Mouse (Mus musculus): ENCODE measurements around the gene Wbp4. TPM values are rescaled to one million over a fixed set of nuclear protein-coding genes. Genes with fewer than 3 reads are reported as not detected.
A peak's percentile ranks its signal among the peaks of the same experiment; 100 is the strongest.
"Not testable (repeated sequence)": the region's sequence is repeated elsewhere in the genome, so short reads cannot be mapped to it uniquely, and the experiment has no call there.

The Wbp4 gene
- total RNA-seq (2021) = 10 to 100 TPM; 20.7 to 22.0 TPM

DNA sequence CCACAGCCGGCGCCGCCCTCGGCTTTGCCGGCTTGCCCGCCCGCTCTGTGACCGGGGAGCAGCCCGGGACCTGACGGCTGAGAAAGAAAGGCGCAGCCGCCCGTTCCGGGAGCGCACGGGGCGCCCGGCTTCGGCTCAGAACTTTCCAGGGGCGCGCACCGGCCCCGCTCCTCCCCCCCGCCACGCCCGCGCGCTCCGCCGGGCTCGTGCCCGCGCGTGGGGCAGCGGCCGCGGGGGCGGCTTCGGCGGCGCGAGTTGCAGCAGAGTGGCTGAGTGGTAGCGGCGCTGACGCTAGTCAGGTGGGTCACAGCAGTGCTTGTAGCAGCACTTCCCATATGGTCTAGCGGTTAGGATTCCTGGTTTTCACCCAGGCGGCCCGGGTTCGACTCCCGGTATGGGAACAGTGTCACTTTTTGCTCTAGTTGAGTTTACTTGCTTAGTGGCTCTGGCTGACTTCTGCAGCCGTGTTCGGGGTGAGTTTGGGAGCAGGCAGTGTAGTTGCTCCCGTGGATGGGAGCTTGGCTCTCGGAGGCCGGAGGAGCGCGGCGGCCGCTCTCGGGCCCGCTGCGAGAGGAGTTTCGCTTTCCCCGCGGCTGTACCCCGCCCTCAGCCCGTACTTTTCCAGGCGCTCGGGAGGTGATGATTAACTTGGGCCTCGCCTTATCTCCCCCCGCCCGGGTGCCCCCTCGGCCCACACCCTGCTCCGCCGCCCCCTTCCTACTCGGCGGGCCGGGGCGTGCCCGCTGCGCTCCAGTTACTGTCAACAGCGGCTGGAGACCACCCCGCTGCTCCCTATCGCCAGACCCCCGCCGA lies at the start of gene Wbp4:
Gene Wbp4, minus strand, starts transcription at position 182 of the 813 bp plus-strand sequence.
- intact Hi-C loops (cut with DNase I) = loop anchor here (2.0 to 5.0 kb wide), 3 partner anchors 36 to 105 kb away; partner anchors contain the start of genes Naa16 and Sugt1
- peak; percentile 93 to 94 for DNase-seq

DNA sequence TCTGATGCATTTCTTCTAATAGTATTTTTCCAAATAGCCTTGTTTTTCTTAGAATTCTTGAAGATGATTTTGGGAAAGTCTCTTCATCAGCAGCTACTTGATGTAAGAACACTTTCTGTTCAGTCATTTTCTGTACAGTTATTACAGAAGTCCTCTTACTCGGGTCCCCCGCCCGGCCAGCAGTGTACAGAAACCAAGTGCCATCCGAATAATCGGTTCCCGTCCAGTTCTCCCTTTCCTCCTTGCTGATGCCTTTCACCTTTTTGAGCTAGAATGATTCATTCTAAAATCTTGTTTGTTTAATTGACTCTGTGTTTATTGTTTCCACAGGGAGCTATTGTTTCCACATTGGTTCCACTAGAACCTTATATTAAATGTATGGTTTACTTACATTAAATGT lies 49.4 kb upstream of the Wbp4 start:
- no peak for DNase-seq
- intact Hi-C loops (cut with DNase I) = no loop called here

GRCm38 (mm10) chr14:79529581-79530554 lies 48.5 kb upstream of the Wbp4 start:
- no peak for DNase-seq
- intact Hi-C loops (cut with DNase I) = no loop called here

DNA sequence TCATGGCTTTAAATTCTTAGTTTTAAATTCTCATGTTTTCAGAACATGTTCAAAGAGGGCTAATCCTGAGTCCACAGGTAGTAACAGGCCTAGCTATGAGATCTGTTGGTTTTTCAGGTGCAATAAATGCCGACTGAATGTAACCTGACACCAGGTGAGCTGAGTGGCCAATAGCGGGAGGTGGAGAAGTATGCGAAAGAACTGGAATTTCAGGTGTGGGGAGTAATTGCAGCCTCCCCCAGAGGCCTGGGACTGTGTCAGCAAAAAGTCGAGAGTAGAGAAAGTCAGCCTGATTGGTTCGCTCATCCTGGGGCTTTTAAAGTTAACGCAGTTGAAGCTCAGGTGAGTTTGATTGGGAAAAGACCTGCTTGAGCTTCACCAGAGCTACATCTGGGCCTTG lies 46.4 kb upstream of the Wbp4 start:
- intact Hi-C loops (cut with DNase I) = no loop called here

GRCm38 (mm10) chr14:79526106-79526505 lies 44.8 kb upstream of the Wbp4 start:
- intact Hi-C loops (cut with DNase I); DNase-seq: not testable (repeated sequence)

More for the DNA sequence above, 46.4 kb upstream of the Wbp4 start:
- DNase-seq = no peak

- intact Hi-C loops (cut with DNase I) = no loop called here
- no peak for DNase-seq
Observed at GRCm38 (mm10) chr14:79522387-79522786, 41.1 kb upstream of the Wbp4 start.

DNA sequence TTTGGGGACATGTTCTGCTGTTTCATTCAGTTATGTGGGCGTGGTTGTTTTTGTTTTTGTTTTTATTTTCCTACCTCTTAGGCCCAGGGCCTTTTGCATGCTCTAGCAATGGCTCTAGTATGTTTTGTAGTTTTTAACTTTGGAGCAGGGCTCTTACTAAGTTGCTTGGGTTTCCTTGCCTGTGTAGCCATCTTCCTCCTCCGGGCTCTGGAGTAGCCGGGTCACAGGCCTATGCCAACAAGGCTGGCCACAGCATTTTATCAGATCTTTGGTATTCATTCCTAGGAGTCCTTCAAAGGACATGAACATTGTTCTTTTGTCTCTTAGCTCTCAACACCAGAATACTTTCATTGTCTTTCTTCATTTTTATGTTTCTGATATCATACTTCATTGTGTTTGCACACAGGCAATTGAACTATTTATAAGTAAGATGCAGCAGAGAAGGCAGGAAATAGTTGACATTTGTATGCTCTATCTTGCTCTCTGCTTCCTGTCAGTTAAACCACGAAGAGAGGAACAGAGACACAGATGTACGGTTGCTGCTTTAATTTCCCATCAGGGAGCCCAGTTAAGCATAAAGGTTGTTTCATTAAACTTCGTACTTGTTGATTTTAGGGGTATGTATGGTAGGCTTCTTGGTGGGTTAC lies 40.3 kb upstream of the Wbp4 start:
- intact Hi-C loops (cut with DNase I) = no loop called here
- DNase-seq = no peak

DNA sequence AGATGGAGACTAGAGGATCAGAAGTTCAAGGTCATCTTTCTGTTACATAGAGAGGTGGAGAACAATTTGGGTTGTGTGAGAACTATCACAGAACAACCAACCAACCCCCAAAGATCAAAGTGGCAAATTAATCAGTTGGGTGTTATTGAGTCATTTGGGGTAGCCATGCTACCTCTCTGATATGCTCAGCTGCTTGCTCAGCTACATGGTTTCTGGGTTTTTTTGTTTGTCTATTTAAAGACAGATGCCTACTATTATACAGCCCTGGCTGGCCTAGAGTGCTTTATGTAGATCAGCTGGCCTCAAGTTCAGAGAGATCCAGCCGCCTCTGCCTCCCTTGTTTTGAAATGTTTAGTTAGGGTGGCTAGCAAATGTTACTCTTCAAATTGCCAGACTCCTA lies 39.7 kb upstream of the Wbp4 start:
- intact Hi-C loops (cut with DNase I) = no loop called here
- no peak for DNase-seq

- intact Hi-C loops (cut with DNase I) = no loop called here
- no peak for DNase-seq
Observed at GRCm38 (mm10) chr14:79520612-79521011, 39.3 kb upstream of the Wbp4 start.

DNA sequence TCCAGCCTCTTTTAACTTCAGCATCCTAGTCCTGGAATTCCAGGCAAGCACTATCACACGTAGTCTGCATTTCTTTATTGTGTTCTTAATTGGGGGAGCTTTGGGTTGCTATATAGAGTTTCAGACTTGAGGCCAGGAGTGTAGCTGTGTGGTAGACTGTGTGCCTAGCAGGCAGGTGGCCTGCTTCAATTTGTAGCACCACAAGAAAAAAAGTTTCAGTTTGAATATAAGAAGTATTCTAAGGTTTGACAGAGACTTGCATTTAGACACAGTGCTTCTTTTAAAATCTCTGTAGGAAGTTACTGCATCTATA lies 38.3 kb upstream of the Wbp4 start:
- intact Hi-C loops (cut with DNase I) = loop anchor here (5.0 kb wide), 1 partner anchor 37 kb away; the partner anchor contains the start of genes Elf1 and Wbp4
- DNase-seq = no peak

- intact Hi-C loops (cut with DNase I) = loop anchor here (5.0 kb wide), 1 partner anchor 37 kb away; the partner anchor contains the start of genes Elf1 and Wbp4
Observed at GRCm38 (mm10) chr14:79518761-79519662, 37.7 kb upstream of the Wbp4 start.

GRCm38 (mm10) chr14:79518123-79518522 lies 36.8 kb upstream of the Wbp4 start:
- intact Hi-C loops (cut with DNase I) = loop anchor here (5.0 kb wide), 1 partner anchor 36 kb away; the partner anchor contains the start of genes Elf1 and Wbp4
- no peak for DNase-seq

More at GRCm38 (mm10) chr14:79518761-79519662, 37.7 kb upstream of the Wbp4 start:
- peak in 1 of 2 experiments; percentile 42 for DNase-seq

DNA sequence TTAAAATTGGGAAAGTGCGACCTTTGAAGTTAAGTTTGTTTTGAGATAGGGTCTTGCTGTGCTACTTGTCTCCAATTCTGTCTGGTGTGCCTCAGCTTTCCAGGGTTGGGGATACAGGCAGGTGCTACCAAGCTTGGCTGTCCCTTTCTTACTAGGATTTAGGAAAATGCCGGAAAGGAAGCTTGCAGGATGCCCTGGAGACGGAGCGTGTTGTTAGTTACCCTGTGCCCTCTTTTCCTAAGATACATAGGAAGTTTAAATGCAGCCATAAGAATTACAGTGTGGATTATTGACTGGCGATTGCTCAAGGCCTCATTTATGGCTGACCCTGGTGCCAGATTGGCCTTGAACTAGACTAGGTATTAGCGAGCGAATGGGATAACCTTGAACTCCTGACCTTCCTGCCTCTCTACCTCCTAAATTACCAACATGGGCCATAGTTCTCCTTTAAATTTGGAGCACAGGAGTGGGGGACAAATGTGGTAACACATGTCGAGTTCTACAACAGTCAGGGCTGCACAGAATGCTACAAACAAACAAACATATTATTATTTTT lies 35.9 kb upstream of the Wbp4 start:
- intact Hi-C loops (cut with DNase I) = loop anchor here (5.0 kb wide), 1 partner anchor 35 kb away; the partner anchor contains the start of genes Elf1 and Wbp4
- no peak for DNase-seq

DNA sequence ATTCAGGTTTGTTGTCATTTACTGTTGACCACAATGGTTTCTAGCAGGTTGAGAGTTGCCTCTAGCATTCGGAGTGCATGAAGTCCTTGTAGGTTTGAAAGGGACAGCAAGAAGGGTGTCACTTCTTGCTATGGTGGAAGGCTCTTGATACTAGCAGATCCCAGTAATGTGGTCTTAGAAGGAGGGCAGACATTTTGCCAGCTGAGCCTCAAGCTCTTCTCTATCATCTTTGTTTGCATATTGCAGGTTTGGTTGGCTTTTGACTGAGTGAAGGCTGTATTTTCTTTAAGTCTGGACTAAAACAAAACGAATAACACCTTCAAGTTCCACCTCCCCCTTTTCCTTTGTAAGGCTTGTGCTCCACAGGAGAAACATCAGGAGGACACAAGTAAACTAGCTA lies 35.4 kb upstream of the Wbp4 start:
- intact Hi-C loops (cut with DNase I) = loop anchor here (5.0 kb wide), 1 partner anchor 34 kb away; the partner anchor contains the start of genes Elf1 and Wbp4
- DNase-seq = no peak

- no peak for DNase-seq
- intact Hi-C loops (cut with DNase I) = loop anchor here (5.0 kb wide), 1 partner anchor 34 kb away; the partner anchor contains the start of genes Elf1 and Wbp4
Observed at GRCm38 (mm10) chr14:79516243-79516610, 34.9 kb upstream of the Wbp4 start.

GRCm38 (mm10) chr14:79515511-79516242 lies 34.4 kb upstream of the Wbp4 start:
- intact Hi-C loops (cut with DNase I) = loop anchor here (5.0 kb wide), 1 partner anchor 33 kb away; the partner anchor contains the start of genes Elf1 and Wbp4
- DNase-seq = no peak

GRCm38 (mm10) chr14:79515100-79515499 lies 33.8 kb upstream of the Wbp4 start:
- DNase-seq = no peak
- intact Hi-C loops (cut with DNase I) = loop anchor here (5.0 kb wide), 1 partner anchor 33 kb away; the partner anchor contains the start of genes Elf1 and Wbp4

DNA sequence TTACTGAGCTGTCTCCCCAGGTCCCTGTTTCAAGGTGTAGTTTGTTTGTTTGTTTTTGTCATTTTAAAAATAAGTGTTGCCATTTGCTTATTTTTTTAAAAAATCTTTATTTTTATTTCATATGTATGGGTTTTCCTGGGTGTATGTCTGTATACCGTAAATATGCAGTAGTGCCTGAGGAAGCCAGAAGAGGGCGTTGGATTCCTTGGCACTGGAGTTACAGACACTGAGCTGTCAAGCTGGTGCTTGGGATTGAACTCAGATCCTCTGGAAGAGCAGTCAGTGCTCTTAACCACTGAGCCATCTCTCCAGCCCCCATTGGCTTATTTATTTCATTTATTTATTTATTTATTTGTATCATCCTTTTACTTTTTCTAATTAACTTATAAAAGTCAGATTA lies 32.6 kb upstream of the Wbp4 start:
- DNase-seq = no peak
- intact Hi-C loops (cut with DNase I) = no loop called here

Data from heart, postnatal 36 days (tissue).